Mouse (Mus musculus) heart, postnatal 0 days (tissue): ENCODE results near the gene Gm44503.

Experiments
- CTCF ChIP-seq: IDR thresholded peaks from 2 replicates; pipeline ENCODE4 v1.5.1; 2016; ENCODE audit warnings: antibody characterized with exemption, control low read depth, low read depth
- EP300 ChIP-seq: IDR thresholded peaks from 2 replicates; pipeline ENCODE4 v1.6.1; 2016; ENCODE audit warnings: antibody characterized with exemption, low read depth

DNA sequence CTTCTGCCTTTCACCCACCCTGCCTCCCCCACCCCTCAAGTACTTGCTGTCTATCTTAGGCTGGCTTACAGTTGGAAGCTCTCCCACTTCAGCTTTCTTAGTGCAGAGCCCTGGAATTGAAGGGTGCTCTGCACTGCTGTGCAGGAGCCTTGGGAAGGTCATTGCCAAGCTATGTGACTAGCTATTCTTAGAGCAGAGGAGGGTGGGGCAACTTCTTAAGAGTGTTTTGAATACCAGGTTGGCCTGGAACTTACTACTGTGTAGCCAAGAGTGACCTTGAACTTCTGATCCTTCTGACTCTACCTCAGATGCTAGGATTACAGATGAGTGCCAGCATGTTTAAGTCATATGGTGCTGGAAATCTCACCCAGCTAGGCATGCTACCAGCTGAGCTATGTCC, 37.5 kb downstream of the Gm44503 start:
- TF ChIP-seq CTCF (no peak), EP300 (no peak)
